Mouse (Mus musculus) 3134 (cell line): ENCODE data around the gene Lrrc10b.

Experiments
- DNase-seq: peaks from one replicate; pipeline ENCODE4 v3.0.0-alpha.2; 2011; ENCODE audit warnings: low spot score; ENCODE audit not compliant: insufficient read length; ENCODE audit errors: extremely low read depth

The Lrrc10b gene

DNA sequence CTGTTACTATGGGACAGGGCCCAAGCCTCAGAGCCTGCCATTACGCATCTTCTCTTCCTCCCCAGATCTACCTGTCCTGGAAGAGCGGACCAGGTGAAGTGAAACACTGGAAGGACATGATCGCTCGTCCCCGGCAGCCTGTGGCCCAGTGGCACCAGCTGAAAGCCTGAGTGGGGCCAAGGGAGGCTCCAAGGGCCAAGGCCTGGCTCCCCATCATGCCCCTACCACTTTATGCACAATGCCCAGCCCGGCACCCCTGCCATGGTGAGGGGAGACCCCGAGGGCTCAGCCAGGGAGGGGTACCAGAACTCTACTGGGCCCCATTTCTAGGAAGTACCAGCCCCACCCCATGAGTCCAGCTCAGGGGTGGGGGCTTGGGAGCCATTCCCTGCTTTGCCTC lies 9.0 kb downstream of the Lrrc10b start:
- no peak for DNase-seq

DNA sequence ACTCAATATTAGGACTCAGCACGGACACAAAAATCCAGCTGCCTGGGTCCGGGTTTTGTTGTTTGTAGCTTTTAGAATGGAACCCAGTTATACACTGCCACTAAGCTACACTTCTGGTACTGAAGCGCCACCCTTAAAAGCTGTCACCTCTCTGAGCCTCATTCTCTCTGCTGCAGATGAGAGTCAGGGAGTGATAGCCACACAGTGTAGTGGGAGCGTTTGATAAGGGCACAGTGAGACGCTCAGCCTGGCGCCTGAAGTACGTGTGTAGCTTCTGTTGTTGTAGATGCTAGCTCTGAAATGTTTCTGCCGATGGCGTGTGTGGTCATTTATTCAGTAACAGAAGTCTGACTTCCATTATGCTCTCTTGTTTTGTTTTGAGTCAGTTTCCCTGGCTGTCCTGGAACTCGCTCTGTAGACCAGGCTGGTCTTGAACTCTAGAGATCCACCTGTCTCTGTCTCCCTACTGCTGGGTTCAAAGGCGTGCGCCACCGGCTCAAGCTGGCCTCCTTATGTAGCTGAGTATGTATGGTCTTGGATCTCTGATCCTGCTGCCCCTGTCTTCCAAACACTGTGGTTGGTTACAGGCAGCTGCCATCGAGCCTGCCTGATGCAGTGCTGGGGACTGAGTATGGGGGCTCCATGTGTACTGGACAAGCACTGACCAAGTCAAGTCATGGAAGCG lies 12.4 kb downstream of the Lrrc10b start:
- DNase-seq = no peak

DNA sequence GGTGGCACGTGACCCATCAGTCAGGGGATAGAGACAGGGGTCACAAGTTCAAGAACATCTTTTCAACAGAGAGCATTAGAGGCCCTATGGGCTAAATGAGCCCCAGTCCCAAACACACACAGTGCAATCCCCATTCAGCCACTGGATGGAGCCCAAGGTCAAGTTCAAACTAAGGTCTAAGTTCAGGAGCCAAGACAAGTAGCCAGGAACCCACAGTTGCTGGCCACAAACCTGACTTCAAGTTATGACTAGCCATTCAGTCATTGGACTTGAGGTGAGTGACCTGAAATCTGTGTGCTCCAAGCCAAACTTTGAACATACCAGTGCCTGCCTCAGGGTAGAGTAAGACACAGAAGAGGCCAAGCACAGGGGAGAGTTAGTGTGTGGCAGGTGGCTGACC lies 19.8 kb downstream of the Lrrc10b start:
- DNase-seq = no peak

DNA sequence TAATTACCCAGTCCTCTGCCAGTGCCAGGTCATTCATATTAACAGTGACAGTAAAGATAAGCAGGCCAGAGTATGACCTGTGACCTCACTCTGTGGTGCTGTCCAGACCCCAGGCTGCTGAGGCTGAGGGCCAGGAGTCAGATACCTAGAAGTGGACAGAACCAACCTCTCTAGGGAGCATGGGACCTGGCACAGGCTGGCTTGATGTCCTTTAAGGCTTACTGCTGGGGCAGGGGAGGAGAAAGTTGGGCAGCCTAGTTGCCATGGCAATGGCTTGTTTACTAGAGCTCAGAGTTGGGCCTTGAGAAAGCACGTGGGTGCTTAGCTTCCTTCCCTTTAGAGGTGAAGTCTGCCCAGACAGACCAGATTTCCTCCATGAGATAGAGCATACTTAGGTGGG lies 20.5 kb downstream of the Lrrc10b start:
- no peak for DNase-seq

DNA sequence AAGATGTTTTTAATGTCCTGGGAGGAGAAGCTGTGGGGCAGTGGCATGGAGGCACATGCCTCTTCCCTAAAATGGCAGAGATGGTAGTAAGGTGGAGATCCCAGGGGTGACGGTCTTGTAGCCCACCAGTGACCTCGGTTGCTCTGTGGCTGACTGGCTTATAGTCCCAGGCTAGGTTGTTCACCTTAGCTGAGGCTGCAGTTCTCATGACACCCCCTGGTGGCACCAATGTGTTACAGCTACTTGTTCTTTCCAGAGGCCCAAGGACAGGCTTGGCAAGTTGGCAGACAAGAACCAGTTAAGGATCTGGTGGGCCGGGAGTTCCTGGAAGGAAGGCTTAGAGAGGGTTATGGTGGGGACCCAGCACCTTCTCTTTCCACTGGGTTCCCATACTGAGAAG lies 21.4 kb downstream of the Lrrc10b start:
- DNase-seq = no peak

DNA sequence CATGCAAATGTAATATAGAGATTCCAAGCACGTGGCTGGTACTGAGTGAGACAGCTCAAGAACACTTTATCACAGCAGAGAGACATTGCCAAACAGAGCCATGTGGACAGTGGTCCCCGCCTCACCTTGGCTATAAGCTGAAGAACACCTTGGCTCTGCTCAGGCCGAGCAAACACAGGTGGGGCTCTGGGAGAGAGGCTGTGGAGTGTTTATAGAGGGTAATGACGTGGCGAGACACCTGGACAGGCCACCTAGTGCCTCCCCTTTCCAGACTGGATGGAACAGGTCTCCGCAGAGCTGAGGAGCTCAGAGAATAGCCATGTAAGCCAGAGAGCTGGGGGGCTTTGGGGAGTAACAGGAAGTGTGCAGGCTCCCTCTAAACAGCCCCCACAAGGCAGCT lies 22.3 kb downstream of the Lrrc10b start:
- no peak for DNase-seq

DNA sequence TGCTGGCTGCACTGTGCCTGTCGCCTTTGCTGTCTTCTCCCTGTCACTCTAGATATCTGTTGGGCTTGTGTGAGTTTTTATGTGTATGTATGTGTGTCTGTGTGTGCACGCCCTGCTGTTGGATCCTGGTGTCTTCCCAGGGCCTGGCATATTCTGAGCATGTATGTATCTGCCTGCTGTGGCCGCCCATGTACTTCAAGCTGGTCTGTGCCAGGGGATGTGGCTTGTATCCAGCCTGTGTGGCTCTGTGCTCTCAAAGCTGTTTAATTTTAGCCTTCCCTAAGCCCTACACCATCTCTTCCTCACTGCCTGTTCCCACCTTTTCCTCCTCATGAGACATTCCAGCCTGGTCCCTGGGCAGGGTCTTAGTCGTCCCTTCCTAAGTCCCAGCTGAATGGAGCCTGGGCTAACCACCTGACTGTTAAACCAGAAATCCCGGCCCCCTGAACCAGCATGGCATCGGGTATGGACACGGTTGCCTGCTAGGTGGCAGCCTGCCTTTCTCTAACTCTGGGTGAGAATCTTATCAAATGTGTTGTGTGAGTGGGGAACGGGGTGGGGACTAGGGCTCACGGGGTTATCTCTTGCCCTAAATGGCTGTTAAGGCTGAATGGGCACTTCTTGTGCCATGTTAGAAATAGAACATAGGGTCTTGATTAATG lies 23.3 kb downstream of the Lrrc10b start:
- DNase-seq = no peak

DNA sequence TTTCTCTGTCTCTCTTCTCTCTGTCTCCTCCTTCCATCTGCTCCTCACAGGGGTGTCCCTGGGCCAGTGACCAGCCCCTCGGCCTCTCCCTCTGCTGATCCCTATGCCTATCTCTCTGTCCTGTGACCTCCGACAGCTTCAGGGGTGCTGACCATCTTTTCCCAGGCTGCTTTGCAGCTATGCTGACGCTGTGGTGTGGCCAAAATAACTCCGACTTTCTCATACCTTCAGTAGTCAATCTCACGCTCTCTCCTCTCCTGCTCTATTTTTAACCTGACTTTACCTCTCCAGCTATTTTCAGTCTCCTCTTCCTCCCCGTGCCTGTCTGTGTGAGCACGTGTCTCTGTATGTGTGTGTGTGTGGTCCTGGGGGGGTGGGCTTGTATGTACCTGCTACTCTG lies 24.0 kb downstream of the Lrrc10b start:
- DNase-seq = no peak

DNA sequence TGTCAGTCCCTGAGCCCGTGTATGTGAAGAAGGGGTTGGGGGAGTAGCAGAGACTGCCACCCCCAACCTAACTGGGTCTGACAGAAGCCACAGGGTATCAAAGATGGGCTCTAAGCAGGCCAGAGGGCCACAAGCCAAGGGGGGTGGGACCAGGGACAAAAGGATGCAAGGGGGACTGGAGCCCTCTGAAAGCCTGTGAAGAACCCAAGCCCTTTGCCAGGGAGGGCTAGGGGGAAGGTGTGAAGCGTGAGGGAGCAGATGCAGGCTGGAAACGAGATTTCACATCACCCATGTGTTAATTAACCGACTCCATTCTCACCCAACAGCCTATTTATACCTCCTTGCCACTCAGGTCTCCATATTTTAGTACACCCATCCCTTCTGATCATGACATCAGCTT lies 25.4 kb downstream of the Lrrc10b start:
- no peak for DNase-seq

DNA sequence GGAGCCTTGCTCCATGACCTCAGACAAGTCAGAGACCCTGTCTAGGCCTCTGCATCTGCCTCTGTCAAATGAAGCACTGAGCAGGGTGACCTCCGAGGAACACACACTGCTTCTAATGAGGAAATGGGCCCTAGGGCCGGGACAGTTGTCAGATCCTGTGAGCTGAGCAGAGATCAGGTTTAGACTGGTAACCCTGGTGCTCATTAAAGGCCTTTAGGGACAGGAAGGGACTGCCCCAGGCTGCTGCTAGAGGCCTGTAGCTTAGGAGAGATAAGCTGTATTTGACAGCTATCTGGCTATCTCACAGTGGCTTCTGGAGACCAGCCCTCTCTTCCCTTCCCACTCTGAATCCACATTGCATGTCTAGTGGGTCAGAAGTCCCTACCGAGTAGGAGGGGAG lies 25.9 kb downstream of the Lrrc10b start:
- no peak for DNase-seq

DNA sequence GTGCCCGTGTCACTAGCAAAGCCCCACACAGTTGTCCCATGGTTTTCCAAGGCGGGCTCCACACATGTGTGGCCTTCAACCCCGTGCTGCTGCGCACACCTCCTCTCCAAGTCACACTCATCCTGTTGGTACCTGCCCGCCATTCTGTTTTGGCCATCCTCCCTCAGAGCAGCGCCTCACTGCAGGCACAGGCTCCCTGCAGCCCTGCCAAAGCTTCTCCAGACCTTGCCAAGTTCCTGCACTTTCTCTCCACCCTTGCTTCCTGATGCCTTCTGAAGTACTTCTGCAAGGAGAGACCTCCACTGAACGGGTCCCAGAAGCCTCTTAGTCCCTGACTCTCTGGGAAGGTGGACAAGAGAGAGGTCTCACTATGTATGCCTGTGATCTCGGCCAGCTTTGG lies 27.9 kb downstream of the Lrrc10b start:
- DNase-seq = no peak

DNA sequence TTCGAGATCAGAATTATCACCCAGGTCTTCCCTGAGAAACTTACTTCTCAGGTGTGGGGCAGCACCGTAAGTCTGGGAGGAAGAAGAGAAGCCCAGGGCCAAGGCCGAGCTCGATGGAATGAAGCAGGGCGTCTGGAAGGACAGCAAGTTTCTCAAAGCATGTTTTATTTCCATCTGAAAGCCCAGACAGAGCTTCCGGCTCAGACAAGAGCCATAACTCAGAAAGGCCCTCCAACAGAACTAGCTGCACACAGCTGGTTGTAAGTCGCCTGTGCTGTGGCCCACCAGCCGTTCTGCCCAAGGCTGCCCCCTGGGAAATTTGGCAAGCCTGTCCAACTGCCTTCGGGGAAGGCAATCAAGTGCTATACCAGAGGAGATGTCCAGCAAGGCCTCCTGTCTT lies 29.8 kb downstream of the Lrrc10b start:
- no peak for DNase-seq

DNA sequence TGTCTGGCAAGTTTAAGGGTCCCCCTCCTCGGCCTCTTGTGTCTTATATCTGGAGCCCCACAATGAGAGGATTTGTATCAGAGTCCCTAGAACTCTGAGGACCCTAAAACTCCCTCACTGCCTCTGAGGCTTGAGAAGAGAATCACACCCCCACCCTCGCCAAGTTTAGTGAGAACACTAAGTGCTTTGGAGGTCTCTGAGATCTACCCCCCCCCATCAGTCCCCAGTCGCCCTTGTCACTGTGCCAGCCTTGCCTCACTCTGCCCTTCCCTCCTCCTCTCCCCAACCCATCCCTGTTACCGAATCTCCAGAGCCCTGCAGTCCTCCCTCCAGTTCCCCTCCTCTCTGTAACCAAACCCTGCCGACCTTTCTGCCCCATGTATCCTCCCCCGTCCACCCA lies 30.5 kb downstream of the Lrrc10b start:
- DNase-seq = no peak

DNA sequence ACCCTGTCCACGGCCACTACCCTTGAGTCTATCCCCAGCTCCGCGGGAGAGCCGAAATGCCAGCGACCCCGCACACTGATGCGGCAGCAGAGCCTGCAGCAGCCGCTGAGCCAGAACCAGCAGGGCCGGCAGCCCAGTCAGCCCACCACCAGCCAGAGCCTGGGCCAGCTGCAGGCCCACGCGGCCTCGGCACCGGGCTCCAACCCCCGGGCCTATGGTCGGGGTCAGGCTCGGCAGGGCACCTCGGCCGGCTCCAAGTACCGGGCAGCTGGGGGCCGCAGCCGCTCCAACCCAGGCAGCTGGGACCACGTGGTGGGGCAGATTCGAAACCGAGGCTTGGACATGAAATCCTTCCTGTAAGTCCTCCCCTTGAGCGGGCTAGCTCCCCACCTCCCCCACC lies 31.0 kb downstream of the Lrrc10b start:
- no peak for DNase-seq

DNA sequence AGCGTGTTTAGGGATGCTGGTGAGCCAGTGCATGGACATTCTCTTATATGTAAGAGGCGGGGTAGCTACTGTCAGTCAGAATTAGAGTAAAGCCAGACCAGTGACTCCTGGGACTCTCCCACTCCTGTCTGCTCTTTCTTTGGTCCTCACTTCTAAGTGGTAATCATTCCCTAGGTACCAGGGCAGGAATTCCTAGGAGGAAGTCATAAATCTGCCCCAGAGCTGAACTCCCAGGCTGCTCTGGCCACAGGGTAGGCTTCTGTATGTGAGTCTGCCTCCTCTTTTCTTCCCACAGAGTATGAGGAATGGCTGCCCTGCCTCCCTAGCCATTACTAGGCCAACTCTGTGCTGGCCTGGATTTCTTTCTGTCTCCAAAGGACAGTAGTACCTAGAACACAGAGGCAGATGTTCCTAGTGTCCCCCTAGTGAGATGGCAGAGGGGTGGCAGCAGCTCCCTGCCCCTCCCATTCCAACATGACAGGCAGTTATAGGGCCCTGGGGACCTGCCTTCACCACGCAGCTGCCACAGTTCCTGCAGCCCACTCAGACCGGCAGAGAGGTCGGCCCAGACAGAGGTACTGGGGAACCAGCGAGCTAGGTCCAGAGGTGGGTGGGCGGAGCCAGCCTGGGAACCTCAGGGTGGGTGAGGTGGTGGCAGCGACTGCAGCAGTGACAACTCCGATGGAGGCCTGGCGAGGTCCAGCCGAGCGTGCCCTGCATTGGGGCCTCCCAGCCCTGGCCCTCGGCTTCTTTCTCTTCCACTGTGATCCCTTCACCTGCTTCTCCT lies 31.6 kb downstream of the Lrrc10b start:
- DNase-seq = no peak

DNA sequence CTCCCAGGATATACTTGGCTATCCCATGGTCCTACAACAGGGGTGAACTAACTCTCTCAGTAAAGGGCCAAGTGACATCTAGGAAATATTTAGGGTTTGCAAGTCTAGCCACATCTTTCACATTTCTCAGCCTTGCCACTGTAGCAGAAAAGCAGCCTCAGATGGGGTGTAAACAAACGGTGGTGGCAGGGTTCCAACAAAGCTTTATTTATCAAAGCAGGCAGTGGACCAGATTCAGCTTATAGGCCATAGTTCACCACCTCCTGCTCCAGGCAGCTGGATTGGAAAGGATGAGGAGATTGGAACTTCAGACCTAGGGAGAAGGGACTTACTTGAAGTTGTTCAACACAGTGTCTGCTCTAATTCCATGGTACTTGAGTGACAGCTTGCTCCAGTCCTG lies 32.5 kb downstream of the Lrrc10b start:
- no peak for DNase-seq

DNA sequence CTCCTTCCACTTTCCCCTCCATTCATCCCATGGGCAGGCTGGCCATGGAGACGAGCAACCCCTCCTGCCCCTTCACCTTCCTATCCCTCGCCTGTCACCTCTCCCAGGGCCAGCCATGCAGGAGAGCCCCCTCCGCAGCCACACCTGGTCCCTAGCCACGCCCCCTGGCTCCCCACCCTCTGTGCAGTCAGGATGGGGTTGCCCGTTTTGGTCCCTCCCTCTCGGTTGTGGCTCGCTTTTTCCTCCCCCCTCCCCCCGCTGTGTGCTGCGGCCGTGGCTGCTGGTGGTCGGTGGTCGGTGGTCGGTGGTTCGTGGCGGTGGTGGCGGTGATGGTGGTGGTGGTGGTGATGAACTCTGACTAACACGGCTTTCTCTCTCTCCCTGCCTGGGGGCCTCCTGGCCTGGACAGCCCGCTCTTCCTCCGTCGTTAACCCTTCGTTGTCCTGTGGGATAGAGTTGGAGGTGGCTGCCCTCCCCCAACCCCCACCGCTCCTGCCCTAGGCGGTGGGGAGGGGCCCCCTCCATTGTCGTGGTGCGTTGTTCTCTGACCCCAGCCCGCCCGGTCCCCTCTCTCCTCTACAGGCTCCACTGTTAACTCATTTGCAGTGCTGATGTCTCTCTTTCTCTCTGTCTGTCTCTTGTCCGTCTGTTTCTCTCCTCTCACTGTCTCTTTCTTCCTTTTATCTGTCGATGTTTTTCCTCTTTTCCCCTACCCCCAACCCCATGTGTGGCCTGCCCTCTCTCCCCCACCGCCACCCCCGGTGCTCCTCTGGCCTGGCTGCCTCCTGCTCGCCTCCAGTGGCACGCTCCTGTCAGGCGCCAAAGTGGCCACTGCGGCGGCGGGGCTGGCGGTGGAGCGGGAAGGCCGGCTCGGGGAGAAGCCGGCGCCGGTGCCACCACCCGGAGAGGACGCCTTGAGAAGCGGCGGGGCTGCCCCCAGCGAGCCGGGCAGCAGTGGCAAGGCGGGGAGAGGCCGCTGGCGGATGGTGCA lies 35.0 kb downstream of the Lrrc10b start:
- no peak for DNase-seq

DNA sequence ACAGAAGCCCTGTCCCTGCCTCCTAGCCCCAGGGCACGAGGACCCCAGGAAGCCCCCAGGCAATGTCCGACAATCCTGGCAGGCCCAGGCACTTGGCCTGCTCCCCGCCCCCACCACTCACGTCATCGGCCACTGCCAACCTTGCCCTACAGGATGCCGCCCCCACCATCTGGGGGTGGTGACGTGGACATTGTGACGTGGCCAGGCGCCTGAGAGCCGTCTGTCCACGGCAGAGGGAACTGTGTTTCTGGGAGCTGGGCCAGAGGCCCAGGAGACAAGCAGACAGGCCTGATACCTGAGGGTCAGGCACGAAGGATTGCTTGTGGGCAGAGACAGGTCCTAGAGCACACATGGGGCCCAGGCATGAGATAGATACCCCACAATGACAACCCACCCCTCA lies 39.8 kb downstream of the Lrrc10b start:
- DNase-seq = peak; percentile 80

DNA sequence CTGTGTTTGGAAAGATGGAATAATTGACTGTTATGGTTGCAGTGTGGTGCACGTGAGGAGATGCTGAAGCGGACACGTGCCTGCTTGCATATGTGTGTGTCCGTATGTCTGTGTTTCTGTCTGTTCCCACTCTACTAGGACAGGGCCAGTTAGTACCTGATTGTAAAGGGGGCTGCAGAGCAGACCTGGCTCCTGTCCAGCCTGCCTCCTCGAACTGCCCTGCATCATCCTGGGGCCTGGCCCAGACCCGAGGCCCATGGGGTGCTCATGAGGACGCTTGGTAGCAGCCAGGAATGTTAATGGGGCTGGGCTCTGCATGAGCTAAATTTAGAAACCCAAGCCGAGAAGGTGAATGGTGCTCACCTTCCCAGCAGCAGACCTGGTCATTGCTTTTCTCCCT lies 40.4 kb downstream of the Lrrc10b start:
- DNase-seq = no peak

DNA sequence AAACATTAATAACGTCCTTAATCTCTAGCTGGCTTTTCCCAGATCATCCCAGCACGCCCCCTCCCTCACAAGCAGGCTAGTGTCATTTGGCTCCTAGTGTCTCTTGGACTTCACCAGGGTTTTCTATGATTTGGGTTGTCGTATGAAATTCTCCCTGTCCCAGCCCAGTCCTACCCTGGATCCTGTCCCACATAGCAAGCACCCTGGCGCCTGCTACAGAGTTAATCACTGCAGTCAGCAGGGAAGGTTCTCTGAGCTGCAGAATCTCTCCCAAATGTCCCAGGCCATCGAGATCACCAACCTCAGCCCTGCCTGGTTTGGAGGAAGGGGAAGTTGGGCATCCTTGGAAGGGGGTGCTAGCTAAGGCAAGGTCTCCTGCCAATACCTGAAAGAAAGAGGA lies 41.8 kb downstream of the Lrrc10b start:
- no peak for DNase-seq

DNA sequence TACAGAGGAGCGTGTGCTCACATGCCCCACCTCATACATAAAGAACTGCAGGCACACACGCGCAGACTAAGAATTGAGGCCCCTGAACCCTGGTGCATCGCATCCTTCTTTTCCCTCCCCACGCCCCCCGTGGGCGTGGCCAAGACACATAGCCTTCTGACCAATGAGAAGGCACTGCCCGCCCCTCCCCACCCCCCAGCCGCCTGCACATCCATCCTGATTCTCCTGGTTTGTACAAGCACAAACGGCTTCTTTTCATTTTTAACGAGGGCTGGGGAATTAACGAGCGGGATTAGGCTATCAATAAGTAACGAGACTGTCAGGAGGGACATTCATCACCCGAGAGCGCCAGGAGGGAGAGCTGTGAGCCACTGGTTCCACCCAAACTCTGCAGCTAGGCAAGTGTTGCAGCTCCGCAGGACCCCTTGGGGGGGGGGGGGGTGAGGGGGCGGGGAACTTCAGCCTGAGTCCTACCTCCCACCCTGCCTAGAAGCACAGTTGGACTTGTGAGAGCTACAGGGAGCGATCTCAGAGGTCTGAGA lies 43.5 kb downstream of the Lrrc10b start:
- no peak for DNase-seq
